Mouse (Mus musculus): ENCODE measurements around the gene Sfn. TPM values are rescaled to one million over a fixed set of nuclear protein-coding genes. Genes with fewer than 3 reads are reported as not detected.

Gene Sfn
- total and polyA plus RNA-seq, 3 experiments = 1.0 to 2.0 (median 1.1) TPM

GRCm38 (mm10) chr4:133632483-133633327, 30.7 kb upstream of the Sfn start:
- H3K27ac ChIP-seq (ENCODE audit: insufficient read depth, low read depth) = no peak overlapping the region
- no peaks in the 10 kb centered on the region for H3K27me3 ChIP-seq (replicated peaks)
- peaks cover 2 to 23% of the 10 kb centered on the region in 2 experiments for H3K36me3 ChIP-seq (replicated peaks in 1 of 2; ENCODE audit: control insufficient read depth in 1 of 2, insufficient read depth in 1 of 2, low read length in 1 of 2)
- peaks cover 45% of the 10 kb centered on the region for H3K79me2 ChIP-seq (replicated peaks; ENCODE audit: control insufficient read depth, extremely low read depth, insufficient read depth, poor library complexity, severe bottlenecking)
- dilution Hi-C loops (cut with MboI; ENCODE audit: extremely low pct_ligation_motif_present, extremely low pct_unique_long_range_greater_than_20kb, low sequenced_read_pairs) = no loop called here
- H3K4me2 ChIP-seq (ENCODE audit: insufficient read depth, low read depth, poor library complexity, severe bottlenecking) = peak overlapping the region; percentile 86
- peaks cover 8 to 45% of the 10 kb centered on the region in 2 experiments for H3K4me1 ChIP-seq (ENCODE audit: control insufficient read depth in 1 of 2, insufficient read depth in 2 of 2)
- H3K4me3 ChIP-seq (replicated peaks in 1 of 3; ENCODE audit: low read depth in 2 of 3, low read length in 2 of 3, poor library complexity in 1 of 3) = peak overlapping the region; percentile 57 to 81 (median 60)
- TF ChIP-seq JUND (conservative IDR thresholded peaks at IDR 0.05; ENCODE audit: low read depth, low read length) (no peak), MAZ (IDR thresholded peaks at IDR 0.05; ENCODE audit: low read depth, low read length) (no peak), UBTF (IDR thresholded peaks at IDR 0.05; ENCODE audit: low read depth, low read length) (peak; percentile 34)
- H3K9ac ChIP-seq (ENCODE audit: insufficient read depth, low read depth) = peak overlapping the region; percentile 95
- in situ Hi-C loops (cut with MboI; ENCODE audit: low pct_ligation_motif_present, low pct_unique_long_range_greater_than_20kb, low sequenced_read_pairs) = loop anchor here (5.0 kb wide), 1 partner anchor 35 kb away; no protein-coding TSS in a partner anchor
- no peak for DNase-seq (ENCODE audit: extremely low read depth)
- H3K9me3 ChIP-seq (replicated peaks; ENCODE audit: low read length) = no peaks in the 10 kb centered on the region

- H3K4me1 ChIP-seq (ENCODE audit: control insufficient read depth in 1 of 2, insufficient read depth in 2 of 2) = peaks cover 10 to 50% of the 10 kb centered on the region in 2 experiments
- H3K4me2 ChIP-seq (ENCODE audit: insufficient read depth, low read depth, poor library complexity, severe bottlenecking) = peak overlapping the region; percentile 86
- peaks cover 46% of the 10 kb centered on the region for H3K79me2 ChIP-seq (replicated peaks; ENCODE audit: control insufficient read depth, extremely low read depth, insufficient read depth, poor library complexity, severe bottlenecking)
- TF ChIP-seq IRF4 (IDR thresholded peaks at IDR 0.05; ENCODE audit: low read depth, low read length) = no peak
- TF ChIP-seq BHLHE40 (IDR thresholded peaks at IDR 0.05; ENCODE audit: low read depth, low read length) = 0 out of 2 replicates have a peak, but pooled peaks have one; percentile 4
- peak; percentile 60 for TF ChIP-seq CHD2 (IDR thresholded peaks at IDR 0.05; ENCODE audit: low read length)
- 0 out of 2 replicates have a peak, but pooled peaks have one; percentile 39 for TF ChIP-seq MXI1 (IDR thresholded peaks at IDR 0.05; ENCODE audit: low read depth, low read length)
- in situ Hi-C loops (cut with MboI; ENCODE audit: low pct_ligation_motif_present, low pct_unique_long_range_greater_than_20kb, low sequenced_read_pairs) (loop anchor here (5.0 kb wide), 1 partner anchor 35 kb away; no protein-coding TSS in a partner anchor), dilution Hi-C loops (cut with MboI; ENCODE audit: extremely low pct_ligation_motif_present, extremely low pct_unique_long_range_greater_than_20kb, low sequenced_read_pairs) (no loop called here)
- H3K27me3 ChIP-seq (replicated peaks) = no peaks in the 10 kb centered on the region
- no peak for DNase-seq (ENCODE audit: extremely low read depth)
- peak overlapping the region; percentile 95 for H3K9ac ChIP-seq (ENCODE audit: insufficient read depth, low read depth)
- H3K4me3 ChIP-seq (replicated peaks in 1 of 3; ENCODE audit: low read depth in 2 of 3, low read length in 2 of 3, poor library complexity in 1 of 3) = peak overlapping the region; percentile 57 to 81 (median 60)
- peak overlapping the region; percentile 23; the same call in 1 of the 2 replicates for H3K27ac ChIP-seq (ENCODE audit: insufficient read depth, low read depth)
- no peaks in the 10 kb centered on the region for H3K9me3 ChIP-seq (replicated peaks; ENCODE audit: low read length)
- peaks cover 5 to 29% of the 10 kb centered on the region in 2 experiments for H3K36me3 ChIP-seq (replicated peaks in 1 of 2; ENCODE audit: control insufficient read depth in 1 of 2, insufficient read depth in 1 of 2, low read length in 1 of 2)
Observed at GRCm38 (mm10) chr4:133631769-133632411, 29.9 kb upstream of the Sfn start.

DNA sequence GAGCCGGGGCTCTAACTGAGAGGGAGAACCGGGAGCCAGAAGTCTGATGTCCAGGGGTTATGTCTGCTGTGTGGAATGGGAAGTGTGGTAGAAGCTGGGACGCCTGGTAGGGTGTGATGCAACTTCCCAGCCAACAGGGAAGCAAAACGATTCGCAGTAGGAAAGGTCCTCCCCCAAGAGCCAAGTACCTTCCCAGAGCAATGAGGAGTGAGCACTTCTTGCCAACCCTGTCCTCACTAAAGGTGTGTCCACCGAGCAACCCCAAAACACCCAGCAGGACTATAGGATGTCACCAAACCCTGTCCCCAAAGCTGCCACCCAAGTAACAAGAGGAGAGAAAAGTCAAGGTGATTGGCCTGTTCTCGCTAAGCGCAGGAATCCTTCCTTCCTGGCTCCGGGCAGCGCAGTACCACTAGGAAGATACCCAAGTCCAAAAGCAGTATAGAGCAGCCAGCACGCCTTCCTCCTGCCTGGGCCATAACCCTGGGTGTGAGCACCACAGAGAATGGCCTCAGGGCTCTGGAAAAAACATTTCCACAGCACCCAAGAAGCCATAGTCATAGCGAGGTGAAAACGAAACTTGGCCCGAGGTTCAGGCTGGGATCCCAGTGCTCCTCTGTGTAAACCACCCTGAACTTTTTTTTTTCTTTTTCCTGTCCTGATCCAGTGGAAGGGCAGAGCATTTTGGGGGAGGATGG, 29.3 kb upstream of the Sfn start:
- dilution Hi-C loops (cut with MboI; ENCODE audit: extremely low pct_ligation_motif_present, extremely low pct_unique_long_range_greater_than_20kb, low sequenced_read_pairs) = no loop called here
- no peak for DNase-seq (ENCODE audit: extremely low read depth)
- Histone ChIP-seq H3K4me3 (replicated peaks in 1 of 3; ENCODE audit: low read depth in 2 of 3, low read length in 2 of 3, poor library complexity in 1 of 3) (peak overlapping the region; percentile 50 to 81 (median 60)), H3K4me2 (ENCODE audit: insufficient read depth, low read depth, poor library complexity, severe bottlenecking) (peak overlapping the region; percentile 86), H3K79me2 (replicated peaks; ENCODE audit: control insufficient read depth, extremely low read depth, insufficient read depth, poor library complexity, severe bottlenecking) (peaks cover 46% of the 10 kb centered on the region), H3K27ac (ENCODE audit: insufficient read depth, low read depth) (peak overlapping the region; percentile 23; the same call in 1 of the 2 replicates), H3K9ac (ENCODE audit: insufficient read depth, low read depth) (peak overlapping the region; percentile 95), H3K36me3 (replicated peaks in 1 of 2; ENCODE audit: control insufficient read depth in 1 of 2, insufficient read depth in 1 of 2, low read length in 1 of 2) (peaks cover 10 to 35% of the 10 kb centered on the region in 2 experiments), H3K4me1 (ENCODE audit: control insufficient read depth in 1 of 2, insufficient read depth in 2 of 2) (peaks cover 11 to 57% of the 10 kb centered on the region in 2 experiments), H3K27me3 (replicated peaks) (no peaks in the 10 kb centered on the region), H3K9me3 (replicated peaks; ENCODE audit: low read length) (no peaks in the 10 kb centered on the region)
- in situ Hi-C loops (cut with MboI; ENCODE audit: low pct_ligation_motif_present, low pct_unique_long_range_greater_than_20kb, low sequenced_read_pairs) = loop anchor here (5.0 kb wide), 1 partner anchor 34 kb away; no protein-coding TSS in a partner anchor
- TF ChIP-seq MAX (IDR thresholded peaks at IDR 0.05; ENCODE audit: low read length) (0 out of 2 replicates have a peak, but pooled peaks have one; percentile 20), EP300 (IDR thresholded peaks at IDR 0.05; ENCODE audit: low read length) (peak; percentile 49; the same call in 1 of the 2 replicates), ZNF384 (IDR thresholded peaks at IDR 0.05; ENCODE audit: low read depth, low read length) (peak; percentile 70), MYC (IDR thresholded peaks at IDR 0.05; ENCODE audit: low read depth, low read length) (no peak), ZMIZ1 (IDR thresholded peaks at IDR 0.05; ENCODE audit: low read depth, low read length) (no peak), NELFE (IDR thresholded peaks at IDR 0.05; ENCODE audit: low read depth, low read length) (no peak), ZC3H11A (IDR thresholded peaks at IDR 0.05; ENCODE audit: low read depth, low read length) (no peak), POLR2A (IDR thresholded peaks at IDR 0.05; ENCODE audit: low read depth, low read length) (no peak), TBP (conservative IDR thresholded peaks at IDR 0.05; ENCODE audit: low read depth, low read length) (no peak), ELF1 (IDR thresholded peaks at IDR 0.05; ENCODE audit: low read depth, low read length) (no peak), BHLHE40 (IDR thresholded peaks at IDR 0.05; ENCODE audit: low read depth, low read length) (0 out of 2 replicates have a peak, but pooled peaks have one; percentile 0), IRF4 (IDR thresholded peaks at IDR 0.05; ENCODE audit: low read depth, low read length) (peak; percentile 74), POLR2AphosphoS2 (IDR thresholded peaks at IDR 0.05; ENCODE audit: low read depth, low read length) (no peak), USF1 (IDR thresholded peaks at IDR 0.05; ENCODE audit: low read depth, low read length) (no peak), MXI1 (IDR thresholded peaks at IDR 0.05; ENCODE audit: low read depth, low read length) (peak; percentile 18; the same call in 1 of the 2 replicates), SMC3 (IDR thresholded peaks at IDR 0.05; ENCODE audit: low read depth, low read length) (no peak)

Data from CH12.LX (cell line).